Mouse (Mus musculus): Measurements from ENCODE around the gene Trmt1l.

DNA sequence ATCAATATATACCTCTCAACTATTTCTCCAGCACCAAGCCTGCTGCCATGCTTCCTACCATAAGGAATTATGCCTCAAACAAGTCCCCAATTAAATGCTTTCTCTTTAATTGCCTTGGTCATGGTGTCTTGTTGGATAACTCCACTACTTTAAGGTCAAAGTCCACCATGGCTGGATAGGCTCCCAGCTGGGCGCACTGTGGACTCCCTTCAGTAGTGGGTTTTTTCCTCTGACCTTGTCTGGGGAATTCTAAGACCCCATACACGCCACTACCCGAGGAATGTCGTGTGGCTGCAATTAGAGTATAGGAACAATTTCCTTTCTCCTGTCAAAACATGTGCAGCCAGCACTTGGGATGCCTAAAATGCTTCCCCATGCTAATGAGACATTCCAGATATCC is 36.6 kb downstream of the Trmt1l start:
- TF ChIP-seq CTCF (IDR thresholded peaks at IDR 0.05; ENCODE audit: extremely low read depth, insufficient read depth, insufficient read length, insufficient replicate concordance) (no peak), POLR2A (IDR thresholded peaks at IDR 0.05; ENCODE audit: low read depth, low read length) (no peak)
